Mouse (Mus musculus) urinary bladder, postnatal 14 days (tissue): Measurements from ENCODE around the gene Jsrp1.
A peak's percentile ranks its signal among the peaks of the same experiment; 100 is the strongest.

Source experiments
- DNase-seq: peaks from one replicate; pipeline ENCODE4 v3.0.0; 2021; ENCODE audit warnings: low spot score

Jsrp1 gene

DNA sequence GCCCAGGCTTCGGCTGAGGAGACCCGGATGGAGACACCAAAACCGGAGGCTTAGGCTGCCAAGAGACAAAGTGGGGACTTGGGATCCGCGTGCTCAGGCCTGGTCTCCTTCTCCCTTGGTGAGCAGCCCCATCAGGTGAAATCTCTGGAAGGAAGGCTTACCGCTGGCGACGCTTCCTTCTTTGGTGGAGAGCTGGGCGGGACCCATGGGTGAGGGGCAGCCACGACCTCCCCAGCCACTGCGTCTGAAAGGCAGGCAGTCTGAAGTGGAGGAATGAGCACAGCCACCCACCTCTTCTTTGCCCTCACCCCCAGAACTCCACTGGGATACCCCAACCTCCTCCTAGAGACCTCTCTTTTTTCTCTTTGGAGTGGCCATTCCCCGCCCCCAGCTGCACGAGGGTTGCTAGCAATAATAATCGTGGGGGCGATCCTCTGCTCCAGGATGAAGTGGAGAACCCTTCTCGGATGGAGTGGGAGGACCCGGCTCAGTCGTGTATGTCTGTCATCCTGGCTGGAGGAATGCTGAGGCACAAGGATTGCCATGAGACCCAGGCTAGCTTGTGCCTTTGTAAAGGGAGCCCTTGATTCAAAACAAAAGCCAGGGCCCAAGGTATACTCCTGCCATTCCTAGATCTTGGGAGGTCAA lies 4.2 kb downstream of the Jsrp1 start:
- no peak for DNase-seq

DNA sequence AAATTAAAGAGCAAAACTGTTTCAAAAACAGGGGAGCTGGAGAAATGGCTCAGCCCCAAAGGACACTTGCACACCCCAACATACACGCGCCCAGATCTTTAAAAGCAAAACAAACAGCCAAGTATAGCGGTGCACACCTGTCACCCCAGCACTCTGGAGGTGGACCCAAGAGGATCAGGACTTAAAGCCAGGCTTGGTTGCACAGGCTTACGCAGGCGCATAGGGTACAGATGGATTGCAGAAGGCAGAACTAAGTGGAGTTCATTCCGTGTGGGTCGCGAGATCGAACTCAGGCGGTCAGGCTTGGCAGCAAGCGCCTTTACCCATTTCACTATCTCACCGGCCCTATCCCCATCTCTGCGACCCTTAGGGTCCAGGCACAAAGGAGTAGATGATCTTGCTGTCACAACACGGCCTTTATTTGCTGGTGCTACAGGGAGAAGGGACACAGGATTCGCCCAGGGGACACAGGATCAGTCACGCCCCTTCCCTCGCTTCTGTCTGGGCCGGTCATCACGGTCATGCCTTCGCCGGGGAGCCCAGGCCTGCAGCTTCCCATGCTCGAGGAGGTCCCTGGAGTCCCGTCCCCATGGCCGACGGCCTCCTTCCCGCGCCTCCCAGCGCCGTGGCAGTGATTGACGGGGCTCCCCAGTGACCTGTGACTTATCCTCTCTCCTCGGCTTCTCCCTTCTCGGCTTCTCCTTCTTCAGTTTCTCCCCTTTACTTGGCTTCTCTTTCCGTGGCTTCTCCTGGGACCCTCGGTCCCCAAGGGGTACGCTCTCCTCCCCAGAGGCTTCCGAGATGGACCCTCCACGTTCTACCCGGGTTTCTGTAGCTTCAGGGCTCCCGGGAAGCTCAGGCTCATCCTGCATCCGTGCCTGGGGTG lies 5.0 kb downstream of the Jsrp1 start:
- DNase-seq = no peak

DNA sequence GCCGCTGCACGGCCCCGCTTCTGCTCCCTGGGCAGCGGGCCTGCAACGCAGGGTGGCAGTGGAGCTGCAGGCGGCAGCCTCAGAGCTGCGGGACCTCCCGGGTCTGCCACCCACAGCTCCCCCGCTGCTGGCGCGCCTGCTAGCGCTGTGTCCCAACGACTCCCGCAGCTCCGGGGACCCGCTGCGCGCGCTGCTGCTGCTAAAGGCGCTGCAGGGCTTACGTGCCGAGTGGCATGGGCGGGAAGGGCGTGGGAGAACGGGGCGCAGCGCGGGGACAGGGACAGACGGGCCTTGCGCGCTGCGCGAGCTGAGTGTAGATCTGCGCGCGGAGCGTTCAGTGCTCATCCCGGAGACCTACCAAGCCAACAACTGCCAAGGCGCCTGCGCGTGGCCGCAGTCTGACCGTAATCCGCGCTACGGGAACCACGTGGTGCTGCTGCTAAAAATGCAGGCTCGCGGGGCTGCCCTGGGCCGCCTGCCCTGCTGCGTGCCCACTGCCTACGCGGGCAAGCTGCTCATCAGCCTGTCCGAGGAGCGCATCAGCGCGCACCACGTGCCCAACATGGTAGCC lies 6.2 kb downstream of the Jsrp1 start:
- DNase-seq = peak; percentile 72

DNA sequence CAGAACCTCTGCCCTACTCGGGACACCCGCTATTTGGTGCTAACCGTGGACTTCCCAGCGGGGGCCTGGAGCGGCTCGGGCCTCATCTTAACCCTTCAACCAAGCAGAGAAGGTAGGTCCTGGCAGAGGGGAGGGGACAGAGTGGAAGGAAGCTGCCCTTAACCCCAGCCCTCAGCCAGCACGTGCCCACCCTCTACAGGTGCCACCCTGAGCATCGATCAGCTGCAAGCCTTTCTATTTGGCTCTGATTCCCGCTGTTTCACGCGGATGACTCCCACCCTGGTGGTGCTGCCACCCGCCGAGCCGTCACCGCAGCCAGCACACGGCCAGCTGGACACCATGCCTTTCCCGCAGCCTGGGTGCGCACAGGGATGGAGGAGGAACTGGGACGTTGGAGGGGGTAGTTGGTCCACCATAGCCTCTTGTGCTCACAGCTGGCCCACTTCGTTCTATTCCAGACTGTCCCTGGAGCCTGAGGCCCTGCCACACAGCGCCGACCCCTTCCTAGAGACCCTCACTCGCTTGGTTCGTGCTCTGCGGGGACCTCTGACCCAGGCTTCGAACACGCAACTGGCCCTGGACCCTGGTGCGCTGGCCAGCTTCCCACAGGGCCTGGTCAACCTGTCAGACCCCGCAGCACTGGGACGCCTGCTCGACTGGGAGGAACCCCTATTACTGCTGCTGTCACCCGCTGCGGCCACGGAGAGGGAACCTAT lies 6.8 kb downstream of the Jsrp1 start:
- DNase-seq = no peak

DNA sequence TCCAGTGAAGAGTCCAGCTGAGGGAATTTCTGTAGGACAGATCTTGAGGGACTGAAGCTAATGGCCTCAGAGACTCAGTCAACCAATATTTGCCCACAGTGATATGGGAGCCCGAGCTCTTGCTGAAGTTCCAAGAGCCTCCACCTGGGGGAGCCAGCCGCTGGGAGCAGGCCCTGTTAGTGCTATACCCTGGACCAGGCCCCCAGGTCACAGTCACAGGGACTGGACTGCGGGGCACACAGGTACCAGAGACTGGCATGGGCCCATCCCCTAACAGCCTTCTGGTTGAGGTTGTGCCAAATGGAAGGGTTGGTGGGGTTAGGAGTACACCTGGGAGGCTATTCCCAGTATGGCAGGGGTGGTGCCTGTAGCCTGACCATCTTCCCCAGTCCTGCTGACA lies 7.4 kb downstream of the Jsrp1 start:
- peak; percentile 78 for DNase-seq

DNA sequence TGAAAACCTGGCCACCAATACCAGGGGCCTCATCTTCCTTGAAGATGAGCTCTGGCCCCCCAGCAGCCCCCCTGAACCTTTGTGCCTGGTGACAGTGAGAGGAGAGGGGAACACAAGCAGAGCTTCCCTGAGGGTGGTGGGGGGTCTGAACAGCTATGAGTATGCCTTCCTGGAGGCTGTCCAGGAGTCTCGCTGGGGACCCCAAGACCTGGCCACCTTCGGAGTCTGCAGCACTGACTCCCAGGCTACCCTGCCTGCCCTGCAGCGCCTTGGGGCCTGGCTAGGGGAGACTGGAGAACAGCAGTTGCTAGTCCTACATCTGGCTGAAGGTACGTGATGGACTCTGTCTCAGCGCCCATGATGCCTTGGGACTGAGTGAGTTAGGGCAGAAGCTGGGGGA lies 8.0 kb downstream of the Jsrp1 start:
- DNase-seq = no peak

DNA sequence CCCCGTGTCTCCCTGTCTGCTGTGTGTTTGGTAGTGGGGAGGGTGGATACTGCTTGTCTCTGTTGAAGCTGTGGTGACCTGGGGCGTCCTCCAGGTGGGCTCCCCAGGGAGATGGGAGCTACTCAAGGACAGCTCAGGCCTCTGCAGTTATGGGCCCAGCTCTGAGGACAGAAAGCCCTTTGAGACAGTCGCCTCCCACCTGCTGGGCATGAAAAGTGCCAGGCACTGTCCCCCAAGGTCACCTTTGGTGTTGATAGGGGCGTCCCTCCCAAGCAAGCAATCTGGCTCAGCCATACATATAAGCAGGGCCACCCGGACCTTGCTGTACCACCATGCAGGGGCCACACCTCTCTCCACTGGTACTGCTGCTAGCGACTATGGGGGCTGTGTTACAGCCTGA lies 8.4 kb downstream of the Jsrp1 start, which contains the start of gene Amh:
Amh (plus strand) TSS at position 328 of the 400 bp plus-strand sequence.
- no peak for DNase-seq

- no peak for DNase-seq
Observed at GRCm38 (mm10) chr10:80804340-80804739, 9.0 kb downstream of the Jsrp1 start.

GRCm38 (mm10) chr10:80802996-80803395 lies 10.3 kb downstream of the Jsrp1 start:
- DNase-seq = no peak

DNA sequence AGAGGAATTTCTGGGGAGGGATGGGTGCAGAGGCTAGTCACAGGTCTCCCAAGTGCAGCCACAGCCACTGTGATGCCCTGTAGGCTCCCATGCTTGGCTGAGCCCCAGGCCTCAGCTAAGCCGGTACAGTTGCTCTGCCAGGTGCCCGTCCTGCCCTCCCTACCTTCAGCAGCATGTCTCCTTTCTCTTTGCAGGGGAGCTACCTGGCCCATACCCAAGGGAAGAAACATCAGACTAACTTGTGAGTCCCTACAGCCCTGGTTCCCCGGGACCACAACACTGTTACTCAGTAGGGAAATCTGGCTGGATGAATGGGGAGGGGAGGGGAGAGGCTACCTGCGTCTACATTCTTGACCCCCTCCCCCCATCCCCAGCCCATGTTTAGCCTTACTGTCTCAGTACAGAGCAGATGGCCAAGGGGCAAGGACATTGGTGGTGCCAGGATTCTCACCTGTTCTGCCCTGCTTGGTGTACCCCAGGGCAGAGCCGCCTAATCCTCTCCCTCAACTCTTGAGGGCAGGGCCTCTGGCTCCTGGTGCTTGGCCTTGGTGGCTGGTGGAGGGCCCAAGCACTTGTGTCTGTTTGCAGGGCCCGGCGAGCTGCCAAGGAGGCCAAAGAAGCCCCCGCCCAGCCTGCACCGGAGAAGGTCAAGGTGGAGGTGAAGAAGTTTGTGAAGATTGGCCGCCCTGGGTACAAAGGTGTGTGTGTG lies 10.9 kb downstream of the Jsrp1 start:
- DNase-seq = no peak

- DNase-seq = no peak
Observed at GRCm38 (mm10) chr10:80799070-80799566, 14.2 kb downstream of the Jsrp1 start.

DNA sequence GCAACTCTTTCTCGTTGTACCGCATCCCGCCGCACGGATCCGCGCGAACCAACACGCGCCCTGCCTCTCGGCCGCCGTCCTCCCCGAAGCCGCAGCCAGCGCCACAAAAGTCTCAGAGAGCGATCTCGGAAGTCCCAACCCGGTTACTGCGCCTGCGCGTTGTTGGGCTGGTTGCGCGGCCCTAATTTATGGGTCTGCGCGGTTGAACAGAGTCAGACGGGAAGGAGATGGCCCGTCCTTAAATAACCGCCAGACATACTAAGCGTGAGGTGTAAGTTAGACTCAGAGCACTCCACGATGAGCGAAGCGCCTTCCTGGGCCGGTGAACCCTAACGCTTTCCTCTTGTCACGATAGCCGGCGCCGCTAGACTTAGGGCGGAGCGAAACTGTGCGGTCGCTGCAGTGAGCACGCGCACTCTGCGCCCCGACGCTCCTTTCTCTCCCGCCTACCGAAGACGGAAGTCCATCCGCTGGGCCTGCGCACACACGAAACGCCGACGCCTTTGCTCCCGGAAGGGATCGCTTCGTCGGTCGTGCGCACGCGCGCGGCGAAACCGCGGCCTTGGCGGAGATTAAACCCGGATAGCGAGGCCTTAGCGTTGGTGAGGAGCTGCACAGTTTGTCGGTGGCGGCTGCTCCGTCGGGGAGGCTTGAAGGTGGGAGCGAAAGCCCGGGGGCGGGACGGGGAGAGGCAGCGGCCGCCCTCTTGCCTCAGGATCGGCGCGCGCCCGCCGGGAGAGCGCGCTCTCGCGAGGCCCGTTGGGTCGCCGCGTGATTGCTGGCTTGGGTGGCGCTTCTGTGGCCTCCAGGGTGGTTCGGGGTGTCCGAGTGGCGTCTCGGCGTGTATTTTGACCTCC lies 14.9 kb downstream of the Jsrp1 start, which contains the start of the genes Sf3a2 and Plekhj1:
Sf3a2 (plus strand) TSS at position 49 of the 857 bp plus-strand sequence.
Plekhj1 (minus strand) TSS at position 477 of the 857 bp plus-strand sequence.
- peak; percentile 94 for DNase-seq

GRCm38 (mm10) chr10:80797186-80798149 lies 15.8 kb downstream of the Jsrp1 start:
- DNase-seq = no peak

DNA sequence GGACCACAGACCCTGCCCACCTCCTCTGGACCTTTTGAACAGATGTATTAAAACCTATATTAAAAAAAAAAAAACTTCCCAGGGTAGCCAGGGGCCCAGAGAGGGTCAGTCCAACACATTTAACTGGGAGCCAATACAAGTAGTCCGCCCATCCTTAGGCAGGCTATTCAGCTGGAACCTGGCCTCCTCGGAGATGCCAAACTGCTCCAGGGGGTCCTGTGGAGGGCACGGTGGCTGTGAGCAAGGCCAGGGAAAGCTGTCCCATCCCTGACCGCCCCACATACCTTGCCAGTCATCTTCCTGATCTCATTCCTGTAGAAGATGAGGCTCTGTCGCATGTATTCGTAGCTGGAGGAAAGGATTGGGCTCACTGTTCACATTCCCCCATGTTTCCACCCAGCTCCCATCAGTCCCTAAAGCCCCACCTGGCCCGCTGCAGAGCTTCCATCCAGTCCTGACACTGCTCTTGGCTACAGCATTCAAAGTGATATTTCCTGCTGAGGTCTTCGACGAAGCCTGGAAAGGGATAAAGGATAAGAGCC lies 16.9 kb downstream of the Jsrp1 start:
- DNase-seq = no peak

GRCm38 (mm10) chr10:80794750-80795149 lies 18.5 kb downstream of the Jsrp1 start:
- DNase-seq = no peak

DNA sequence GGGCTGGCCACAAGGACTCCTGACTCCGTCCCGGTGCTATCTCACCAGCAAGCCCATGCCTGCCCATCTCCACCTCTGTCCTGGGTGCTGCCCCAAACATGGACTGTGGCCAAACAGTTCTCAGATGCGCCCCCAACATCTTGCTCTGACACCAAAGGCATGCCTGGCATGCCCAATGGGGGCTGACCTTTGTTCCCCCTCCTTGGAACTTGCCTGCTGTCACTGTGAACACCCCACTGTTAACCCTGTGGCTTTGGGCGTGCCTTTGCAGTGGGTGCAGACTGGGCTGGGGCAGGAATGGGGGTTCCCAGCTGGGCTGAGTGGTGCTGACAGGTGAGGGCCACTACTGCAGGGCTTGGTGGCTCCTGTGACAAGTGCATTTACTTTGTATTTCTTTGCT lies 19.5 kb downstream of the Jsrp1 start:
- DNase-seq = no peak

GRCm38 (mm10) chr10:80793033-80793784 lies 20.1 kb downstream of the Jsrp1 start:
- no peak for DNase-seq
